Mouse (Mus musculus): ENCODE data around the gene Car3. TPM values are rescaled to one million over a fixed set of nuclear protein-coding genes. Genes with fewer than 3 reads are reported as not detected.

The Car3 gene
- total and polyA plus RNA-seq, 2 experiments, result 1,504 to 1,802 TPM

- H3K27ac ChIP-seq (replicated peaks; ENCODE audit: insufficient read depth, low read depth, low read length), result no peak overlapping the region
- no peaks in the 10 kb centered on the region for H3K36me3 ChIP-seq (ENCODE audit: control insufficient read depth, insufficient read depth, low read length)
- peaks cover 6% of the 10 kb centered on the region for H3K4me1 ChIP-seq (ENCODE audit: control insufficient read depth, insufficient read depth, low read length)
- no peak for TF ChIP-seq CTCF (IDR thresholded peaks at IDR 0.05; ENCODE audit: low read depth, low read length)
- no peak overlapping the region for H3K4me3 ChIP-seq (ENCODE audit: insufficient read depth, low read depth, low read length)
- DNase-seq (ENCODE audit: extremely low read depth, low read depth, low spot score), result no peak
- H3K79me2 ChIP-seq (ENCODE audit: control insufficient read depth, insufficient read depth, low read length), result no peaks in the 10 kb centered on the region
- H3K27me3 ChIP-seq (ENCODE audit: control insufficient read depth, insufficient read depth, low read length), result no peaks in the 10 kb centered on the region
- H3K9ac ChIP-seq (ENCODE audit: low read depth, low read length), result no peak overlapping the region
These were observed 21.5 kb downstream of the Car3 start for GRCm38 (mm10) chr3:14884826-14885225.

GRCm38 (mm10) chr3:14886102-14887098, 23.1 kb downstream of the Car3 start, which contains the start of gene Car2:
Car2 (plus strand) TSS chr3:14886273.
- Histone ChIP-seq H3K4me1 (ENCODE audit: control insufficient read depth, insufficient read depth, low read length) (peaks cover 6% of the 10 kb centered on the region), H3K27me3 (ENCODE audit: control insufficient read depth, insufficient read depth, low read length) (no peaks in the 10 kb centered on the region), H3K36me3 (ENCODE audit: control insufficient read depth, insufficient read depth, low read length) (no peaks in the 10 kb centered on the region), H3K79me2 (ENCODE audit: control insufficient read depth, insufficient read depth, low read length) (no peaks in the 10 kb centered on the region), H3K27ac (replicated peaks; ENCODE audit: insufficient read depth, low read depth, low read length) (0 out of 2 replicates have a peak within 1 kb of the TSS, but pooled peaks have one; percentile 3), H3K9ac (ENCODE audit: low read depth, low read length) (peak within 1 kb of the TSS; percentile 80), H3K4me3 (ENCODE audit: insufficient read depth, low read depth, low read length) (peak within 1 kb of the TSS; percentile 76)
- under 1% methylated on average over 93 of the region's 95 CpGs for WGBS
- DNase-seq (ENCODE audit: extremely low read depth, low read depth, low spot score), result peak; percentile 33
- TF ChIP-seq CTCF (IDR thresholded peaks at IDR 0.05; ENCODE audit: low read depth, low read length), result peak; percentile 67
- TF ChIP-seq POLR2A (IDR thresholded peaks at IDR 0.05; ENCODE audit: extremely low read depth, insufficient read depth, low read length), result no peak

- Histone ChIP-seq H3K27ac (replicated peaks; ENCODE audit: insufficient read depth, low read depth, low read length) (no peak overlapping the region), H3K36me3 (ENCODE audit: control insufficient read depth, insufficient read depth, low read length) (no peaks in the 10 kb centered on the region), H3K9ac (ENCODE audit: low read depth, low read length) (peak overlapping the region; percentile 80; the same call in 1 of the 2 replicates), H3K79me2 (ENCODE audit: control insufficient read depth, insufficient read depth, low read length) (no peaks in the 10 kb centered on the region), H3K4me1 (ENCODE audit: control insufficient read depth, insufficient read depth, low read length) (peaks cover 6% of the 10 kb centered on the region), H3K27me3 (ENCODE audit: control insufficient read depth, insufficient read depth, low read length) (no peaks in the 10 kb centered on the region), H3K4me3 (ENCODE audit: insufficient read depth, low read depth, low read length) (peak overlapping the region; percentile 76)
- no peak for DNase-seq (ENCODE audit: extremely low read depth, low read depth, low spot score)
- WGBS, result 40% methylated on average over 11 of the region's 11 CpGs
- no peak for TF ChIP-seq CTCF (IDR thresholded peaks at IDR 0.05; ENCODE audit: low read depth, low read length)
- TF ChIP-seq POLR2A (IDR thresholded peaks at IDR 0.05; ENCODE audit: extremely low read depth, insufficient read depth, low read length), result no peak
These were observed 23.9 kb downstream of the Car3 start for GRCm38 (mm10) chr3:14887134-14887666.

- H3K9ac ChIP-seq (ENCODE audit: low read depth, low read length), result no peak overlapping the region
- no peaks in the 10 kb centered on the region for H3K79me2 ChIP-seq (ENCODE audit: control insufficient read depth, insufficient read depth, low read length)
- WGBS, result 67% methylated on average over 10 of the region's 10 CpGs
- no peaks in the 10 kb centered on the region for H3K36me3 ChIP-seq (ENCODE audit: control insufficient read depth, insufficient read depth, low read length)
- no peak overlapping the region for H3K4me3 ChIP-seq (ENCODE audit: insufficient read depth, low read depth, low read length)
- no peak for TF ChIP-seq POLR2A (IDR thresholded peaks at IDR 0.05; ENCODE audit: extremely low read depth, insufficient read depth, low read length)
- H3K4me1 ChIP-seq (ENCODE audit: control insufficient read depth, insufficient read depth, low read length), result peaks cover 6% of the 10 kb centered on the region
- H3K27me3 ChIP-seq (ENCODE audit: control insufficient read depth, insufficient read depth, low read length), result no peaks in the 10 kb centered on the region
- DNase-seq (ENCODE audit: extremely low read depth, low read depth, low spot score), result no peak
- no peak overlapping the region for H3K27ac ChIP-seq (replicated peaks; ENCODE audit: insufficient read depth, low read depth, low read length)
These were observed 24.5 kb downstream of the Car3 start for GRCm38 (mm10) chr3:14887686-14888295.

GRCm38 (mm10) chr3:14888549-14888948, 25.2 kb downstream of the Car3 start:
- Histone ChIP-seq H3K27me3 (ENCODE audit: control insufficient read depth, insufficient read depth, low read length) (no peaks in the 10 kb centered on the region), H3K4me1 (ENCODE audit: control insufficient read depth, insufficient read depth, low read length) (peaks cover 6% of the 10 kb centered on the region), H3K9ac (ENCODE audit: low read depth, low read length) (no peak overlapping the region), H3K36me3 (ENCODE audit: control insufficient read depth, insufficient read depth, low read length) (no peaks in the 10 kb centered on the region), H3K4me3 (ENCODE audit: insufficient read depth, low read depth, low read length) (no peak overlapping the region), H3K27ac (replicated peaks; ENCODE audit: insufficient read depth, low read depth, low read length) (no peak overlapping the region), H3K79me2 (ENCODE audit: control insufficient read depth, insufficient read depth, low read length) (no peaks in the 10 kb centered on the region)
- WGBS, result 89% methylated on average over 2 of the region's 2 CpGs
- no peak for DNase-seq (ENCODE audit: extremely low read depth, low read depth, low spot score)
- no peak for TF ChIP-seq CTCF (IDR thresholded peaks at IDR 0.05; ENCODE audit: low read depth, low read length)
- no peak for TF ChIP-seq POLR2A (IDR thresholded peaks at IDR 0.05; ENCODE audit: extremely low read depth, insufficient read depth, low read length)

All from liver, adult 2 months (tissue).